Mouse (Mus musculus) neural tube, embryonic 11.5 days (tissue): ENCODE measurements at regions not wholly inside any gene's neighbourhood (a gene's known extent, or its start where the extent isn't known, plus 50 kb on each side); places are given as distances from the start of the nearest gene placed in this dataset.

ENCODE experiments used
- ATAC-seq: fragments of 200-750 bp; cut with Nextera tagmentation; 2 replicates; pipeline ENCODE4 v1.8.0; 2017; ENCODE audit warnings: moderate number of reproducible peaks, mild to moderate bottlenecking, moderate TSS enrichment, moderate library complexity; ENCODE audit not compliant: insufficient read depth, low FRiP score, low TSS enrichment
- DNase-seq: peaks from one replicate; pipeline ENCODE4 v3.0.0-alpha.2; 2015; ENCODE audit warnings: low spot score
- H3K27ac ChIP-seq: fragments of 300-500 bp; sonication (generic); 2 replicates; pipeline ENCODE4 v1.5.1; 2014; ENCODE audit warnings: low read depth, mild to moderate bottlenecking, low read length
- H3K27me3 ChIP-seq: fragments of 300-500 bp; sonication (generic); 2 replicates; pipeline ENCODE4 v1.6.1; 2014; ENCODE audit warnings: mild to moderate bottlenecking, low read length, mixed read lengths; ENCODE audit not compliant: control insufficient read depth, insufficient read depth
- H3K36me3 ChIP-seq: fragments of 300-500 bp; sonication (generic); 2 replicates; pipeline ENCODE4 v1.6.1; 2014; ENCODE audit warnings: mild to moderate bottlenecking, low read length, moderate library complexity, mixed read lengths; ENCODE audit not compliant: control insufficient read depth, insufficient read depth
- H3K4me1 ChIP-seq: fragments of 300-500 bp; sonication (generic); 2 replicates; pipeline ENCODE4 v1.6.1; 2014; ENCODE audit warnings: low read length, mixed read lengths; ENCODE audit not compliant: control insufficient read depth, insufficient read depth
- H3K4me2 ChIP-seq: fragments of 300-500 bp; sonication (generic); 2 replicates; pipeline ENCODE4 v1.6.1; 2014; ENCODE audit warnings: low read depth, mild to moderate bottlenecking, moderate library complexity
- H3K4me3 ChIP-seq: fragments of 300-500 bp; sonication (generic); 2 replicates; pipeline ENCODE4 v1.5.1; 2014; ENCODE audit warnings: low read depth, low read length
- H3K9ac ChIP-seq: fragments of 300-500 bp; sonication (generic); 2 replicates; pipeline ENCODE4 v1.6.1; 2014; ENCODE audit warnings: mild to moderate bottlenecking, low read length
- H3K9me3 ChIP-seq: fragments of 300-500 bp; sonication (generic); 2 replicates; pipeline ENCODE4 v1.6.1; 2016; ENCODE audit warnings: low read length; ENCODE audit not compliant: control insufficient read depth
- WGBS: fragments of 180-500 bp; shearing (Covaris S2); extraction: QIAGEN DNeasy Blood & Tissue Kit; methylation state at CpG from one replicate; pipeline ENCODE4 v1.1.7; 2014; 5-methylcytosine and 5-hydroxymethylcytosine counted together

GRCm38 (mm10) chr17:62436044-62436443, 445.1 kb downstream of the Efna5 start:
- no peaks in the 10 kb centered on the region for H3K4me1 ChIP-seq
- no peak for ATAC-seq
- H3K27ac ChIP-seq: no peak overlapping the region
- H3K9ac ChIP-seq: no peak overlapping the region
- 88% methylated on average over 1 of the region's 1 CpGs for WGBS
- no peak overlapping the region for H3K4me2 ChIP-seq
- H3K27me3 ChIP-seq: no peaks in the 10 kb centered on the region
- no peak for DNase-seq
- H3K36me3 ChIP-seq: no peaks in the 10 kb centered on the region
- no peak overlapping the region for H3K4me3 ChIP-seq
- H3K9me3 ChIP-seq: no peaks in the 10 kb centered on the region

DNA sequence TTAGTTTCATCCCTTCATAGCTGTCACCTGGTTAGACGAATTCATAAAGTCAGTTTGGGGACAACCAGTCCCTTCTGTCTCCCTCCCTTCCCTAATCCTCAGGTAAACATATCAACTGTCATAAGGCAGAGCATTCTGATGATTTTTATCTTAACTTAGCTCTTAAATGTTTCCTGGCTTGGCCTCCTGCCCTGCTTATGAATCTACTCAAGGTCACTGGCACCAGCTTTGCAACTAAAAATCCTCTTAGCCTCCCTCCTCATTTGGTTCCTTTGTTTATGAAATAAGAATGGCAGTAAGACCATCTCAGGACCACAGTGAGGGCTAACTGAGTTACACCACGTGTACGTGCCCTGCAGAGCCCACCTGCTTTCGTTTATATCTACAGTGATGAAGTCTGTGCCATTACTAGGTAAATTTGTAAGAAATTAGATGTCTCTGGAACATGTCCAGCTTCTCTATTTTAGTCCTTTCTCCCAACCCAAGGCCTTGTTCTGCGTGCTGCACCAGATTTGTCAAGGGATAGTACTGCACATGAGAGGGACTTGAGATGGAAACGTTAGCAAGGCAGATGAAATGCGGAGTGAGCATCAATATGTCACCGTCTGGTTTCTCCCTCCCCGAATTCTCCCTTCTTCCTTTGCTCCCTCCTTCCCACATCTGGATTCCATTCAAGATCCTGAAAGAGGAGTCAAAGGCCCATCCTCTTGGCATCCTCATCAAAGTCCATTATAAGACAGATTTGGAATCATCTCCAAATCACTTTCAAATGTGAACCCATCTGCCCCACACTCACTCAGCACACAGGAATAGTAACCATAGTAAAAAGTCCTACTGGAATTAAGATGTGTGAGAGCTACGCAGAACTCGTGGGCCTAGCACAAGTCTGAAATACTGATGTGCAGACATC, 457.4 kb downstream of the Efna5 start:
- Histone ChIP-seq H3K27me3 (no peaks in the 10 kb centered on the region), H3K27ac (no peak overlapping the region), H3K9me3 (no peaks in the 10 kb centered on the region), H3K4me3 (no peak overlapping the region), H3K4me2 (no peak overlapping the region), H3K36me3 (no peaks in the 10 kb centered on the region), H3K9ac (no peak overlapping the region), H3K4me1 (no peaks in the 10 kb centered on the region)
- DNase-seq (peak; percentile 12), ATAC-seq (no peak)
- WGBS: 79% methylated on average over 11 of the region's 11 CpGs

- Histone ChIP-seq H3K4me2 (no peak overlapping the region), H3K9ac (no peak overlapping the region), H3K4me1 (no peaks in the 10 kb centered on the region), H3K9me3 (no peaks in the 10 kb centered on the region), H3K27me3 (no peaks in the 10 kb centered on the region), H3K4me3 (no peak overlapping the region), H3K27ac (no peak overlapping the region), H3K36me3 (no peaks in the 10 kb centered on the region)
- ATAC-seq (no peak), DNase-seq (no peak)
- 89% methylated on average over 7 of the region's 8 CpGs for WGBS
Measured at GRCm38 (mm10) chr17:62417584-62417983, 463.5 kb downstream of the Efna5 start.

DNA sequence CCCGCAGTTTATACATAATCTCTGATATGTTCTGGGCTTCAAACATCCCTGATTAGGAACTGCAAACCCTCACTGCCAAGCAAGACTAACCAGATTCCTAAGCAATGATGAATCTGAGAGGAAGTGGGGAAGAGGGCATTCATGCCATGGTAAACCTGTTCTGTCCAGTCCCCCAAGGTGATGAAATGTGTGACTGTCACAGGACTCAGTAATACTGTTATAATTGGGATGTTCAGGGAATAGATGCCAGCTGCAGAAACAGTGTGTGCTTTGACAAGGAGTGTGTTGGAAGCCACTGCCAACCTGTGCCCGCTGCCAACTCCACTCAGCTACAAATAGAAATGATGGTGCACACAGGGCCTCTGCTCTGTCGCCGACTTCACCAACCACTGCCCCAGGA, 466.0 kb downstream of the Efna5 start:
- H3K36me3 ChIP-seq: no peaks in the 10 kb centered on the region
- H3K9me3 ChIP-seq: no peaks in the 10 kb centered on the region
- no peak overlapping the region for H3K27ac ChIP-seq
- no peak overlapping the region for H3K4me2 ChIP-seq
- WGBS: 93% methylated on average over 4 of the region's 4 CpGs
- no peak overlapping the region for H3K9ac ChIP-seq
- ATAC-seq: no peak
- H3K27me3 ChIP-seq: no peaks in the 10 kb centered on the region
- H3K4me1 ChIP-seq: no peaks in the 10 kb centered on the region
- no peak for DNase-seq
- no peak overlapping the region for H3K4me3 ChIP-seq

DNA sequence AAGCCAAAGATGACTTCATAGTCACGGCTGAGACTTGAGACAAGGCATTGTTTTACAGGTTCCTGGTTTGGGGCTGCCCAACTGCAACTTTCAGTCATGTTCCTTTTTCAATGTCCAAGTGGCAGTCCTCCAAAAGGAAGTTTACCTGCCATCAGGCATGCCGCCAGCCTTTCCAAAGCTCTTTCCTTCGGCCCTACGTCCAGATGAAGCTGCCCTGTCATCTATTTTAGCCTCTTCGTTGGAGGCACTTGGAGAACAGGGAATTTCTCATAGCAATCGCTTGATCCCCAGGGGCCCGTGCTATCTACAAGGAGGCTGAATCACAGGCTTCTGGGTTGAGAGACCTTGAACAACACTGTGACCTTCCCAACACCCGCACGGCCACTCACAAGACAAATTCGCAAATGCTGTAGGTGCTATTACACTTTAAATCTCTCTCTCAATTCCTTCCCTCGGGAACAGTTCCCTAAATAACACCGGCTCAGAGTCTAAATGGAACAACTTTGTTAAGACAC, 468.4 kb downstream of the Efna5 start:
- no peaks in the 10 kb centered on the region for H3K9me3 ChIP-seq
- no peak overlapping the region for H3K27ac ChIP-seq
- no peak overlapping the region for H3K4me2 ChIP-seq
- DNase-seq (no peak), ATAC-seq (no peak)
- H3K9ac ChIP-seq: no peak overlapping the region
- no peaks in the 10 kb centered on the region for H3K27me3 ChIP-seq
- WGBS: 93% methylated on average over 12 of the region's 12 CpGs
- H3K4me3 ChIP-seq: no peak overlapping the region
- no peaks in the 10 kb centered on the region for H3K4me1 ChIP-seq
- H3K36me3 ChIP-seq: no peaks in the 10 kb centered on the region

GRCm38 (mm10) chr17:62403739-62404138, 477.4 kb downstream of the Efna5 start:
- H3K4me3 ChIP-seq: no peak overlapping the region
- no peak overlapping the region for H3K9ac ChIP-seq
- no peaks in the 10 kb centered on the region for H3K9me3 ChIP-seq
- H3K4me2 ChIP-seq: no peak overlapping the region
- 95% methylated on average over 1 of the region's 1 CpGs for WGBS
- H3K27me3 ChIP-seq: no peaks in the 10 kb centered on the region
- ATAC-seq: no peak
- no peaks in the 10 kb centered on the region for H3K36me3 ChIP-seq
- no peak for DNase-seq
- H3K4me1 ChIP-seq: no peaks in the 10 kb centered on the region
- H3K27ac ChIP-seq: no peak overlapping the region

DNA sequence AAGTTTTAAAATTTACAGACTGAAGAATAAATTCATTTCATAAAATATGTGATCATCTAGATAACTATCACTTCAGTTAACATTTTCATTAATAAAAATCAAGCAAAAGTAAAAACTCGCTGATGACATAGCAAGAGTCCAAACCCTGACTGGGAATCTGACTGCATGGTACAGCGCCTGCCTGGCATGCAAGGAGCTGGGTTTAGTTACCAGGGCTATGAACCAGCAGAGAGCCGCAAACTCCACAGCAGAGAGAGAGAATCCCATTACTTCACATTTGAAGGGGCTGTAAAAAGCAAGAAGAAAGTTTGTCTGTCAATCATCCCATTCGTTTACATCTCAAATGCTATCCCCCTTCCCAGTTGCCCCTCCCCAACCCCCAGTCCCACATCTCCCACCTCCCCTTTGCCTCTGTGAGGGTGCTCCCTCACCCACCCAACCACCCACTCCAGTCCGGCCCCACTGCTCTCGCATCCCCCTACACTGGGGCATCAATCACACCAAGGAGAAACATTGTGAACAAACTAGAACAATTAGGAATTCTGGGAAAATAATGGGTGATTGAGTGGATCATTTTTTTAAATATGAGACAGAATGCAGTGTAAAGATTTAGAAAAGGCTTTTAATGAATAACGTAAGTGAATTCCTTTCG, 487.6 kb downstream of the Efna5 start:
- Histone ChIP-seq H3K36me3 (no peaks in the 10 kb centered on the region), H3K4me1 (no peaks in the 10 kb centered on the region), H3K9ac (no peak overlapping the region), H3K9me3 (no peaks in the 10 kb centered on the region), H3K27me3 (no peaks in the 10 kb centered on the region), H3K4me3 (no peak overlapping the region), H3K4me2 (no peak overlapping the region), H3K27ac (no peak overlapping the region)
- 95% methylated on average over 8 of the region's 8 CpGs for WGBS
- DNase-seq (no peak), ATAC-seq (no peak)

- Histone ChIP-seq H3K9ac (no peak overlapping the region), H3K9me3 (no peaks in the 10 kb centered on the region), H3K4me3 (no peak overlapping the region), H3K4me2 (no peak overlapping the region), H3K36me3 (no peaks in the 10 kb centered on the region), H3K27me3 (no peaks in the 10 kb centered on the region), H3K27ac (no peak overlapping the region), H3K4me1 (no peaks in the 10 kb centered on the region)
- 80% methylated on average over 16 of the region's 16 CpGs for WGBS
- DNase-seq: no peak
- no peak for ATAC-seq
Measured at GRCm38 (mm10) chr17:62384053-62384452, 497.1 kb downstream of the Efna5 start.
